Mouse (Mus musculus): ENCODE data around the gene B3gnt2. TPM values are rescaled to one million over a fixed set of nuclear protein-coding genes. Genes with fewer than 3 reads are reported as not detected.

The B3gnt2 gene
- polyA plus RNA-seq, 1 experiment from 2014 or later: 11.9 TPM

DNA sequence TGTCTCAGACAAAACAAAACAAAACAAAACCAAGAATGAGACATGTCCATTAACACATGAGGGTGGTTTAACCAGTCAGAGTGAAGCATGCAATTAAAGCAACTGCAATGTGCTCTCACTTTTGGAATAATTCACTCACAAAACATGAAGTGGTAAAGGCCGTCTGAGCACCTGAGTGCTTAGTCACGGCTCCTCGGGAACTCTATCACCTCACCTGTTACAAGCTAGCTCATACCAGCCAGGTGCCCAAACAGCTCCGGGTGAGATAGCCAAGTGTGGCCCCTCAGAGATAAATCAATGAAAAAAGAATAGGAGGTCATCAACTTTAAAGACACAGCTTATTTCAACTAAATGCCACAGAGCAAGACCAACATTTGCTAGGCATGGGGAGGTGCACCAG is 6.2 kb downstream of the B3gnt2 start:
- WGBS: 69% methylated on average over 4 of the region's 4 CpGs

DNA sequence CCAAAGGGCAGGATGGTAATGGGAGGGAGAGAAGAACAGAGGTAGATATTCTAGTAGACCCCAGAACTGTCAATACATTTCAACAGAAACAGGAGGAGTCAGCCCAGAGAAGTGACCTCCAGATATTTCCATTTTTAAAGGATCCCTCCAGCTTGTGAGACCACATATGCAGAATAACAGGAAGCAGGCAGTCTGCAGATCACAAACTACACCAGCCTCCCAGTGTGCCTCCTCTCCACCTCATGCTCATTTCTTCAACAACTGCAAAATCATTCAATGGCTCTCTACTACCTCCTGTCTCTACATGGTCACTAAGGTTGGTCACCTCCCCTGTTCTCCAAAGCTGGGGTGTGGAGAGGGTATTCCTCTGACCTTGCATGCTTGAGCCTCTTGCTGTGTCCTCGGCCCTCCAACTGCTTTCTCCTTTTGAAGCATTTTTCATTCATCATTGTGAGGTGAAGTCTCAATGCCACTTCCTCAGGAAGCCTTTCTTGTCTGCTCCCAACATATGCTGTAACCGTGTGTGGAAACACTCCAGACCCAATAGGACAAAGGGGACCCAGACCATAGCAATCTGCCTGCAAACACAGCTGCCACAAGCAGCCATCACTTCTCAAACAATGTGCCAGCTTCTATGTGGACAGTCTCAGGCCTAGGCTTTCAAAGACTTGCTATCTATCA is 7.1 kb downstream of the B3gnt2 start:
- Histone ChIP-seq H3K4me2 (replicated peaks) (no peak overlapping the region), H3K4me3 (replicated peaks) (no peak overlapping the region), H3K9me3 (no peaks in the 10 kb centered on the region), H3K27me3 (replicated peaks) (peaks cover 4% of the 10 kb centered on the region; the same call in 1 of the 2 replicates), H3K36me3 (no peaks in the 10 kb centered on the region), H3K4me1 (replicated peaks) (peaks cover 14% of the 10 kb centered on the region; the same call in 1 of the 2 replicates), H3K9ac (no peak overlapping the region), H3K27ac (no peak overlapping the region)
- ATAC-seq: no peak
- WGBS: 65% methylated on average over 2 of the region's 2 CpGs

More for the DNA sequence above, 6.2 kb downstream of the B3gnt2 start:
- no peak overlapping the region for H3K4me3 ChIP-seq (replicated peaks)
- H3K4me1 ChIP-seq (replicated peaks): peaks cover 14% of the 10 kb centered on the region
- no peaks in the 10 kb centered on the region for H3K9me3 ChIP-seq
- no peak overlapping the region for H3K4me2 ChIP-seq (replicated peaks)
- H3K9ac ChIP-seq: no peak overlapping the region
- H3K27ac ChIP-seq: no peak overlapping the region
- H3K27me3 ChIP-seq (replicated peaks): peaks cover 9% of the 10 kb centered on the region; the same call in 1 of the 2 replicates
- no peaks in the 10 kb centered on the region for H3K36me3 ChIP-seq
- no peak for ATAC-seq

DNA sequence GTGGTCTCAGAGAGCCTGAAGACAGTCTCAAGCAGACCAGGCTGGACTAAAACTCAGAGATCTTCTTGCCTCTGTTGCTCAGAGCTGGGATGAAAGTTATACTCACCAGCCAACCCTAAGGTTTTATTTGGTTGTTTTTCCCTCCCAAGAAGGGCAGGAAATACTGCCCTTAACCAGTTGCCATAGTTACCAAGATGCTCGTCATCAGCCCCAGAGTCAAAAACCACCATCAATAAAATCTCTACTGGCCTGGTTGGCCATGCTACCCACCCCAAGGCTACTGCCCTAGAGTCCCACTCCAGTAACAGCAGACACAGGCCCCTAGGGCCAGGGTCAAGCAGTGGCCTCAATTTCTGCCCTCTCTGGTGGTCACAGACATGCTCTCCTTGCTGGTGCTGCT is 8.3 kb downstream of the B3gnt2 start:
- Histone ChIP-seq H3K36me3 (no peaks in the 10 kb centered on the region), H3K9ac (no peak overlapping the region), H3K27ac (no peak overlapping the region), H3K4me3 (replicated peaks) (no peak overlapping the region), H3K4me1 (replicated peaks) (peaks cover 18% of the 10 kb centered on the region), H3K4me2 (replicated peaks) (no peak overlapping the region), H3K27me3 (replicated peaks) (no peaks in the 10 kb centered on the region), H3K9me3 (no peaks in the 10 kb centered on the region)
- whole genome bisulfite sequencing: 96% methylated on average over 1 of the region's 1 CpGs
- ATAC-seq: no peak

DNA sequence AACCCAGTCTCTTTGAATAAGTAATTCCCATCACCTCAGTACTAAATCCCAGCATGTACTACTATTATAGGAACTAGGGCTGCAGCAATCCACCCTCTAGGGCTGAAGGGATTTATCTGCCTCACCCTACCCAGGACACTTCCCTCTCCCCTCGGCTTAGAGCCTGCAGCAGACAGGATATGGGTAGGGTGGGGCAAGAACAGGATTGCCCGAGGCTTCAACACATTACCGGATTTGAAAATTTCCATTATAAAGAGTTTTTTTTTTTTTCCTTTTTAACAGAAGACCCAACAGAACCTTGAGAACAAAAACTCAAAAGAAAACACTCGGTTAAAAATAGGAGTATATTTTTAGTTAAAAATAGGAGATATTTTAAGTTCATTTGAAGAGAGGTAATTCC is 9.3 kb downstream of the B3gnt2 start:
- Histone ChIP-seq H3K36me3 (no peaks in the 10 kb centered on the region), H3K9ac (no peak overlapping the region), H3K27ac (no peak overlapping the region), H3K9me3 (no peaks in the 10 kb centered on the region), H3K4me3 (replicated peaks) (no peak overlapping the region), H3K27me3 (replicated peaks) (no peaks in the 10 kb centered on the region), H3K4me2 (replicated peaks) (no peak overlapping the region), H3K4me1 (replicated peaks) (peaks cover 27% of the 10 kb centered on the region)
- WGBS: 45% methylated on average over 4 of the region's 4 CpGs
- no peak for ATAC-seq

DNA sequence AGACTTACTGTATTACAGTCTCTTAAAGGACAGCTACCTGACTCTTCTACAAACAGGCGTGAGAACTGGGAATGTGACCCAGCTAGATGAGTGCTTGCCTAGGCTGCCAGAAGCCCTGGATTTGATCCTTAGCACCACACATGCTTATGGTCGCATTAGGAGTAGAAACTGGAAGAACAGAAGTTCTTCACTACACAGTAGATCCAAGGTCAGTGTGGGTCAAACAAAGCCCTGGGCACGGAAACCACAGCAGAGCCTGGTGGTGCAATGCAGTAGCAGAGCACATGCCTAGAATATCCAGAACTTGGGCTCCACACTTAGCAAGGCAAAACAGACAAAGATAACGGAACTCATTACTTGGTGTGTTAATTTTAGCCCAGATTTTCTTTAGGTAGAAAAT is 10.7 kb downstream of the B3gnt2 start:
- no peaks in the 10 kb centered on the region for H3K36me3 ChIP-seq
- no peak for ATAC-seq
- H3K27me3 ChIP-seq (replicated peaks): no peaks in the 10 kb centered on the region
- WGBS: 73% methylated on average over 4 of the region's 4 CpGs
- H3K4me1 ChIP-seq (replicated peaks): peaks cover 39% of the 10 kb centered on the region
- H3K27ac ChIP-seq: no peak overlapping the region
- H3K4me2 ChIP-seq (replicated peaks): no peak overlapping the region
- H3K4me3 ChIP-seq (replicated peaks): no peak overlapping the region
- H3K9me3 ChIP-seq: no peaks in the 10 kb centered on the region
- H3K9ac ChIP-seq: no peak overlapping the region

DNA sequence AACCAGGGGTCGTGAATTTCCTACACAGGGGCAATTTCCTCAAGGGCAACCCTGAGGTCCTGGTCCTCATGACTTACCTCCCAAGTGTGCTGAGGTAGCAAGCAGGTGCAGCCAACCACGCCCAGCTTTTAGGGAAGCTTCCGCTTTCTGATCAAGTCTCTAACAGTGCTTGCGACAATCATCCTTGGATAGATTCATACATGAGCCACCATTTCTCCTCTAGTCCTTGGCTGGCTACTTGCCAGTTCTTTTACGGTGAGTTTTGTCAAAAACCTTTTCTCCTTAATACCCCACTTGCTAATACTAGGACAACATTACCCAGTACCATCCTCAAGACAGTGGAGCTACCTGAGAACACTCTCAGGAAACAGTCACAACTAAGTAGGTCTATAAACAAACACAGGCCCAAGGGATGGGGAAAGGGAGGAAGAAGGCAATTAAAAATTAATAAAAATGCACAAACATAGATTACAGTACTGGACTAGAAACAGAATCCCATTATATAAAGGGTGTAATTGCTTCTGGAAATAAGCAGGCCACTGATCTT is 12.0 kb downstream of the B3gnt2 start:
- H3K27me3 ChIP-seq (replicated peaks): no peaks in the 10 kb centered on the region
- no peak overlapping the region for H3K4me3 ChIP-seq (replicated peaks)
- peak overlapping the region; percentile 64 for H3K27ac ChIP-seq
- no peaks in the 10 kb centered on the region for H3K36me3 ChIP-seq
- no peak for ATAC-seq
- 70% methylated on average over 5 of the region's 5 CpGs for WGBS
- H3K9me3 ChIP-seq: no peaks in the 10 kb centered on the region
- no peak overlapping the region for H3K9ac ChIP-seq
- no peak overlapping the region for H3K4me2 ChIP-seq (replicated peaks)
- H3K4me1 ChIP-seq (replicated peaks): peaks cover 44% of the 10 kb centered on the region

DNA sequence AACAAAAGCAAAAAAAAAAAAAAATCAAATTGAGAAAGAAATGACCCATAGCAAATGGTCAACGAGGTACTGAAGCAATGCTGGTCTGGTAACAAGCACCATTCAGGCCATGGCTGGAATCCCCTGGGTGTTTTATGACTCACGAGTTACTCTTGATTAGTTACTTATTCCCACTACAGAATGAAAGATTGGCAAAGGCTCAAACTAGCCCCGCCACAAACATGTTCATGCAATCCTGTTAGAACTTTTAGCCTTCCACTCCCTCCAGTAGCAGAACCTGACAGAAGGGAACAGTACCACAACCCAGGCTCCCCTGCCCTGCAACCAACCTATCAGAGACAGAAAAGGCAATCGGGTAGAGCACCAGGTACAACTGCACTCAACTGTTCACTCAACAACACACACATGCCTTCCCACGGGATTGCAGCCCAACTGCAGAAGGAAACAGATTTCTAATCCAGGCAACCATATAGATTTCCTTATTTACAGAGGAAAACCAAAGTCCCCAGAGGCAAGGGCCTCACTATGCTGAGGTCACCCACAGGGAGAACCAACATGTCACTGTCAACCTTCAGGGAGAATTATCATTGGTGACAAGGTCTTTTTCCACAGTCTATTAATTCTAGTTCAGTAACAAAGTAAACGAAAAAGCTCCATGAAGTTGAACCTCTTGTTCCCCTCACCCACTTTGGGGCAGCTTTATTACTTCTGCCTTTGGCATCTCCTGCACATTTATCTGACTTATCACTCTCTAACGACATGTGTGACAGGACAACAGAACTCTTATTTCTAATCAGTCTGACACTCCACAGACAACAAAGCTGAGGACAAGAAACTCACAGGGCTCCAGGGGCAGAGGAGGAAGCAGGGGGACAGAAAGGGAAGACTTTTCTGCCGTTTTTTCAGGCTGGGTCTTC is 12.8 kb downstream of the B3gnt2 start:
- no peak overlapping the region for H3K9ac ChIP-seq
- no peaks in the 10 kb centered on the region for H3K9me3 ChIP-seq
- 36% methylated on average over 8 of the region's 8 CpGs for WGBS
- peak overlapping the region; percentile 64 for H3K27ac ChIP-seq
- peak; percentile 38 for ATAC-seq
- no peak overlapping the region; the same call in 1 of the 2 replicates for H3K4me2 ChIP-seq (replicated peaks)
- no peak overlapping the region for H3K4me3 ChIP-seq (replicated peaks)
- H3K36me3 ChIP-seq: no peaks in the 10 kb centered on the region
- no peaks in the 10 kb centered on the region for H3K27me3 ChIP-seq (replicated peaks)
- H3K4me1 ChIP-seq (replicated peaks): peaks cover 45% of the 10 kb centered on the region

DNA sequence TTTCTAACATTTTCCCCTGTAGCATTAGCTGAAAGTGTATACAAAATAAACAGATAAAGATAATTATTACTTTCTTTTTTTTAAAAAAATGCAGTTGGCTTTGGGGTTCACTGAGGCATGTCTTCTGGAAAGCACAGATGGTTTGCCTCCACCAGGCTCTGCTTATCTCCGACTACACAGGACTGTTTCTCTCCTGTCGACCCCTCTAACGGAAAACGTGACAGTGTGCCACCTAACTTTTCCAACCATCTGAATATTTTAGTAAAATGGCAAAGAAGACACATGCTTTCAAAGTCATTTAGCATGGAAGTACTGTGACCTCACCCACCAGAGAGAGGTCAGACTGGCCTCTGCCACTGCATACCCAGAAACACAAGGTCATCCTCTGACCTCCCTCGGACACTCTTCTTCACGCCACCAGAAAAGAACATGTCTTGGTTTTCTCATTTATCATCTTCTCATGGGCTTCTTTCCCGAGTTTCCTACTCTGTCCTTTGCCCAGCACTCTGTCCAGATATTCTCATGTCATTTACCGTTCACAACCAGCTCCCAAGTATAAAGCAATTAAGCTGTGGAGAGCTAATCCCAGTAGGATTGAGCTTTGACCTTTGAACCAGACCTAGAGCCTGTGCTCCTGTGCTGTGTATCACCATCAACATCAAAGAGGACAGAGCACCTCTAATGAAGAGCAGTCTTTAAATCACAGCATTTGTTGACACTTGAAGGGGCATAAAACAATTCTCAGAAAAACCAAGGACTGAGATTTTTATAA is 13.6 kb downstream of the B3gnt2 start:
- H3K27ac ChIP-seq: 0 out of 2 replicates have a peak overlapping the region, but pooled peaks have one; percentile 40

DNA sequence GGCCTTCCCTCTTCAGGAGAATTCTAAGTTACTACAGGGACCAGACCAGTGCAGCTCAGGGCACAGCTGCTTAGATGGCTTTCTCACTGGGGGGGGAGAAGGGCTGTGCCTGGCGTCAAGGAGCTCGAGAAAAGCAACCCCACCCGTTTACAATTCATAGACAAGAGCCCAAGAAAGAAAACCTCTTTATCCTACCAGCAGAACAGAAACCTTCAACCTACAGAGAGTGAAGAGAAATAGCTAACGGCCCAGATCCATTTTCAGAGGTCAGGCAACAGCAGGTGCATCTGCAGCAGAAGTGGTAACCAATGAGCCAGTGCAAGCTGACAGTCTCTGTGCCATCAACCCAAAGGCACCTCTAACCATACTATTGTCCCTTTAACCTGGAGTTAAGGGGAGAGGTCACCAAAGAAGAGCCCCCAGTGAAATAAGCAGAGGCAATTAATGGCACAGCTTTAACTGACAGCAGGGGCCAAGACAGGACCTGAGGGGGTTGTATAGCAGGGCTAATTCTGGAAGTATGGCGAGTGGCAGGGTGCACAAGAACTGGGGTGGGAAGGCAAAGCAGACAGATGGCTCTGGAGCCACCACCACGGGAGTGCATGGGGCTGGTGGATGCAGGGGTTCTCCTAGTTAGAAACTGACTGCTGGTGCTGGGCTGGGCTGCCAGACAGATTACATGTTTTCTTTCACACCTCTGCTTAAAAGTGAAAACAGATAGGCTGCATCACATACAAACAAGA is 14.5 kb downstream of the B3gnt2 start:
- Histone ChIP-seq H3K4me2 (replicated peaks) (no peak overlapping the region), H3K4me3 (replicated peaks) (no peak overlapping the region), H3K9me3 (no peaks in the 10 kb centered on the region), H3K27ac (no peak overlapping the region), H3K9ac (no peak overlapping the region), H3K27me3 (replicated peaks) (no peaks in the 10 kb centered on the region), H3K36me3 (no peaks in the 10 kb centered on the region), H3K4me1 (replicated peaks) (peaks cover 48% of the 10 kb centered on the region)
- WGBS: 46% methylated on average over 6 of the region's 6 CpGs
- no peak for ATAC-seq

More for the DNA sequence above, 13.6 kb downstream of the B3gnt2 start:
- Histone ChIP-seq H3K9me3 (no peaks in the 10 kb centered on the region), H3K4me1 (replicated peaks) (peaks cover 48% of the 10 kb centered on the region), H3K4me2 (replicated peaks) (no peak overlapping the region), H3K36me3 (no peaks in the 10 kb centered on the region), H3K9ac (no peak overlapping the region), H3K27me3 (replicated peaks) (no peaks in the 10 kb centered on the region), H3K4me3 (replicated peaks) (no peak overlapping the region)
- WGBS: 42% methylated on average over 8 of the region's 8 CpGs
- ATAC-seq: peak; percentile 54

DNA sequence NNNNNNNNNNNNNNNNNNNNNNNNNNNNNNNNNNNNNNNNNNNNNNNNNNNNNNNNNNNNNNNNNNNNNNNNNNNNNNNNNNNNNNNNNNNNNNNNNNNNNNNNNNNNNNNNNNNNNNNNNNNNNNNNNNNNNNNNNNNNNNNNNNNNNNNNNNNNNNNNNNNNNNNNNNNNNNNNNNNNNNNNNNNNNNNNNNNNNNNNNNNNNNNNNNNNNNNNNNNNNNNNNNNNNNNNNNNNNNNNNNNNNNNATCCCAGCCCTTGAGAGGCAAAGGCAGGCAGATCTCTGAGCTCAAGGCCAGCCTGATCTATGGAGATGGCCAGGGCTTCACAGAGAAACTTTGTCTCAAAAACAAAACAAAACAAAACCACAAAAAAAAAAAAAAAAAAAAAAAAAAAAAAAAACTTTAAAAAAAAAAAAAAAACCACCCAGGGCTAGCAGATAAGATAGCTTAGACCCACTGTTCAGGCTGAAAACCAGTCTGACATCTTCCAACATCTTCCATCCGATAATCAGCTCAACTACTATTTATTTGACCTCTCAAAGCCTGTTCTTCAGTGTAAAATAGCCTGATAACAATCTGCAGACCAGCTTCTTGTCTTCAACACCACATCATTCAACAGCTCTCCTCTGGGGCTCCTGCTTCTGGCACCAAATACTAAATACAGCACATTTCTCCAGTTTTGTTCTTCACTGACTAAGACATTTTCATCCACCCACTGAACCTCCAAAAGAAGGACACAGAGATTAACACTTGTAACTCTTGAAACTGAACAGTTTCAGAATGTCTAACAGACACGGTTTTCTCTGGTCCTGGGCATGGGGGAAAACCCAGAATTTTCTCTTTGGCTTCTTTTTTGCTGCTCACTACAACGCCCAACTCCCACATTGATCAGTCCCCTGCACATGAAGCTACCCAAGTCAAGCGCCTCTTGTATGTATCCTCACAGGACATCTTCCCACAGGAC is 15.7 kb downstream of the B3gnt2 start:
- H3K9me3 ChIP-seq: no peaks in the 10 kb centered on the region
- H3K4me3 ChIP-seq (replicated peaks): no peak overlapping the region
- H3K27me3 ChIP-seq (replicated peaks): no peaks in the 10 kb centered on the region
- peaks cover 44% of the 10 kb centered on the region for H3K4me1 ChIP-seq (replicated peaks)
- no peak for ATAC-seq
- H3K27ac ChIP-seq: no peak overlapping the region
- no peak overlapping the region for H3K9ac ChIP-seq
- WGBS: 64% methylated on average over 4 of the region's 4 CpGs
- H3K4me2 ChIP-seq (replicated peaks): no peak overlapping the region
- H3K36me3 ChIP-seq: no peaks in the 10 kb centered on the region
